Mouse (Mus musculus) right cerebral cortex, adult 18-20 months (tissue): ENCODE measurements around the gene Nxpe4.
"Not testable (repeated sequence)": the region's sequence is repeated elsewhere in the genome, so short reads cannot be mapped to it uniquely, and the experiment has no call there.

Source experiments
- DNase-seq: peaks from one replicate; pipeline ENCODE4 v3.0.0; 2022; ENCODE audit warnings: mixed read lengths

Gene Nxpe4

GRCm38 (mm10) chr9:48417366-48417765 lies 255.5 kb downstream of the Nxpe4 start:
- DNase-seq = not testable (repeated sequence)

- no peak for DNase-seq
Observed at GRCm38 (mm10) chr9:48417994-48418393, 256.2 kb downstream of the Nxpe4 start.

- DNase-seq = no peak
Observed at GRCm38 (mm10) chr9:48418397-48418796, 256.6 kb downstream of the Nxpe4 start.

- no peak for DNase-seq
Observed at GRCm38 (mm10) chr9:48418829-48419228, 257.0 kb downstream of the Nxpe4 start.

- no peak for DNase-seq
Observed at GRCm38 (mm10) chr9:48420437-48420836, 258.6 kb downstream of the Nxpe4 start.

GRCm38 (mm10) chr9:48421029-48421428 lies 259.2 kb downstream of the Nxpe4 start:
- DNase-seq = no peak

- DNase-seq = no peak
Observed at GRCm38 (mm10) chr9:48421561-48421960, 259.7 kb downstream of the Nxpe4 start.

- DNase-seq = no peak
Observed at GRCm38 (mm10) chr9:48422382-48422781, 260.6 kb downstream of the Nxpe4 start.

- no peak for DNase-seq
Observed at GRCm38 (mm10) chr9:48423256-48423655, 261.4 kb downstream of the Nxpe4 start.

- no peak for DNase-seq
Observed at GRCm38 (mm10) chr9:48427176-48427575, 265.4 kb downstream of the Nxpe4 start.

GRCm38 (mm10) chr9:48432449-48432848 lies 270.6 kb downstream of the Nxpe4 start:
- no peak for DNase-seq

GRCm38 (mm10) chr9:48443873-48444272 lies 282.1 kb downstream of the Nxpe4 start:
- no peak for DNase-seq

GRCm38 (mm10) chr9:48444821-48445220 lies 283.0 kb downstream of the Nxpe4 start:
- DNase-seq = no peak

- DNase-seq = no peak
Observed at GRCm38 (mm10) chr9:48447783-48448209, 286.0 kb downstream of the Nxpe4 start.
